Mouse (Mus musculus) E14TG2a.4 (cell line): ENCODE measurements around the gene Rab8a.

ENCODE experiments used
- CTCF ChIP-seq: conservative IDR thresholded peaks from 2 replicates; pipeline ENCODE4 v1.5.1; 2014; ENCODE audit warnings: low read length
- NANOG ChIP-seq: IDR thresholded peaks from 2 replicates; pipeline ENCODE4 v1.6.1; 2014; ENCODE audit warnings: borderline replicate concordance, low read length, mixed read lengths
- POU5F1 ChIP-seq: IDR thresholded peaks from 2 replicates; pipeline ENCODE4 v1.6.1; 2014; ENCODE audit warnings: low read length, borderline replicate concordance

- TF ChIP-seq CTCF (no peak), NANOG (no peak), POU5F1 (no peak)
These were observed 22.5 kb upstream of the Rab8a start for GRCm38 (mm10) chr8:72138456-72138855.
